Mouse (Mus musculus) frontal cortex, postnatal 25 days (tissue): Measurements from ENCODE around the gene Nudt15.
"Not testable (repeated sequence)": the region's sequence is repeated elsewhere in the genome, so short reads cannot be mapped to it uniquely, and the experiment has no call there.

Experiments
- DNase-seq, 2 experiments: peaks; one replicate each; pipeline ENCODE4 v3.0.0; 2022; ENCODE audit warnings: low spot score in 2 of 2

Nudt15 gene

GRCm38 (mm10) chr14:73548051-73548450 is at the start of gene Nudt15:
Gene Nudt15 (minus strand): TSS chr14:73548242.
- no peak for DNase-seq

GRCm38 (mm10) chr14:73592166-73592565 is 44.1 kb upstream of the Nudt15 start:
- no peak for DNase-seq

GRCm38 (mm10) chr14:73588080-73588479 is 40.0 kb upstream of the Nudt15 start:
- DNase-seq = no peak

- DNase-seq = no peak
Observed at GRCm38 (mm10) chr14:73576336-73576735, 28.3 kb upstream of the Nudt15 start.

- no peak for DNase-seq
Observed at GRCm38 (mm10) chr14:73574053-73574452, 26.0 kb upstream of the Nudt15 start.

- no peak for DNase-seq
Observed at GRCm38 (mm10) chr14:73571143-73571542, 23.1 kb upstream of the Nudt15 start.

GRCm38 (mm10) chr14:73569831-73570230 is 21.8 kb upstream of the Nudt15 start:
- not testable (repeated sequence) for DNase-seq

GRCm38 (mm10) chr14:73553122-73553696 is 5.2 kb upstream of the Nudt15 start:
- no peak for DNase-seq

GRCm38 (mm10) chr14:73552341-73553121 is 4.5 kb upstream of the Nudt15 start:
- peak; percentile 90 to 91 for DNase-seq

GRCm38 (mm10) chr14:73551164-73551563 is 3.1 kb upstream of the Nudt15 start:
- no peak for DNase-seq

- no peak for DNase-seq
Observed at GRCm38 (mm10) chr14:73550732-73551131, 2.7 kb upstream of the Nudt15 start.

- DNase-seq = no peak
Observed at GRCm38 (mm10) chr14:73550291-73550690, 2.2 kb upstream of the Nudt15 start.

GRCm38 (mm10) chr14:73547034-73547433 is 1.0 kb downstream of the Nudt15 start:
- DNase-seq = no peak

- DNase-seq = no peak
Observed at GRCm38 (mm10) chr14:73543781-73544180, 4.3 kb downstream of the Nudt15 start.

GRCm38 (mm10) chr14:73535641-73536040 is 12.4 kb downstream of the Nudt15 start:
- no peak for DNase-seq

GRCm38 (mm10) chr14:73533755-73534465 is 14.1 kb downstream of the Nudt15 start:
- no peak for DNase-seq

GRCm38 (mm10) chr14:73528661-73529060 is 19.4 kb downstream of the Nudt15 start:
- not testable (repeated sequence) for DNase-seq

- peak; percentile 92 to 94 for DNase-seq
Observed at GRCm38 (mm10) chr14:73524766-73525448, 23.1 kb downstream of the Nudt15 start, which contains the start of gene Sucla2. Gene Sucla2 (plus strand): TSS chr14:73525319.

- no peak for DNase-seq
Observed at GRCm38 (mm10) chr14:73524136-73524535, 23.9 kb downstream of the Nudt15 start.

- peak; percentile 97 to 98 for DNase-seq
Observed at GRCm38 (mm10) chr14:73509765-73510423, 38.1 kb downstream of the Nudt15 start, which contains the start of gene Med4. Gene Med4 (plus strand): TSS chr14:73510025.

GRCm38 (mm10) chr14:73508630-73509395 is 39.2 kb downstream of the Nudt15 start:
- DNase-seq = no peak
